Mouse (Mus musculus) intestine, postnatal 0 days (tissue): Measurements from ENCODE around the gene B3gntl1. TPM values are rescaled to one million over a fixed set of nuclear protein-coding genes. Genes with fewer than 3 reads are reported as not detected.

Experiments used
- ATAC-seq: fragments of 200-750 bp; cut with Nextera tagmentation; 2 replicates; pipeline ENCODE4 v1.8.0; 2017; ENCODE audit warnings: mild to moderate bottlenecking, moderate TSS enrichment, moderate library complexity
- H3K27ac ChIP-seq: fragments of 300-500 bp; sonication (generic); 2 replicates; pipeline ENCODE4 v1.5.1; 2014; ENCODE audit warnings: mild to moderate bottlenecking, low read depth, low read length, moderate library complexity
- H3K27me3 ChIP-seq: fragments of 300-500 bp; sonication (generic); replicated peaks from 2 replicates; pipeline ENCODE4 v1.6.1; 2014; ENCODE audit warnings: low read length, mixed read lengths; ENCODE audit not compliant: control insufficient read depth, insufficient read depth
- H3K36me3 ChIP-seq: fragments of 300-500 bp; sonication (generic); 2 replicates; pipeline ENCODE4 v1.6.1; 2014; ENCODE audit warnings: mild to moderate bottlenecking, moderate library complexity; ENCODE audit not compliant: control insufficient read depth, insufficient read depth
- H3K4me1 ChIP-seq: fragments of 300-500 bp; sonication (generic); replicated peaks from 2 replicates; pipeline ENCODE4 v1.6.1; 2014; ENCODE audit warnings: antibody characterized with exemption, low read length, mixed read lengths; ENCODE audit not compliant: control insufficient read depth, insufficient read depth
- H3K4me2 ChIP-seq: fragments of 300-500 bp; sonication (generic); replicated peaks from 2 replicates; pipeline ENCODE4 v1.6.1; 2014; ENCODE audit warnings: low read depth, mild to moderate bottlenecking, moderate library complexity
- H3K4me3 ChIP-seq: fragments of 300-500 bp; sonication (generic); 2 replicates; pipeline ENCODE4 v1.5.1; 2014; ENCODE audit warnings: low read depth, low read length
- H3K9ac ChIP-seq: fragments of 300-500 bp; sonication (generic); 2 replicates; pipeline ENCODE4 v1.6.1; 2014; ENCODE audit warnings: mild to moderate bottlenecking, low read depth, low read length
- H3K9me3 ChIP-seq: fragments of 300-500 bp; sonication (generic); 2 replicates; pipeline ENCODE4 v1.6.1; 2016; ENCODE audit warnings: mixed run types; ENCODE audit not compliant: control insufficient read depth
- CTCF ChIP-seq: sonication (generic); IDR thresholded peaks from 2 replicates; pipeline ENCODE4 v1.5.1; 2016; ENCODE audit warnings: low read depth, mild to moderate bottlenecking, control low read depth, antibody characterized with exemption, moderate library complexity
- WGBS: fragments of 180-500 bp; shearing (Covaris S2); extraction: QIAGEN DNeasy Blood & Tissue Kit; methylation state at CpG from one replicate; pipeline ENCODE4 v1.1.7; 2014; 5-methylcytosine and 5-hydroxymethylcytosine counted together
- polyA plus RNA-seq: library from polyadenylated mRNA; unstranded; fragments of >200 nt; fragmentation: Nextera tagmentation; extraction: Ambion mirVana; gene quantifications from 2 replicates; pipeline ENCODE4 v1.2.1, GENCODE M21; 2015

The B3gntl1 gene
- polyA plus RNA-seq, 1 experiment from 2014 or later, result 3.2 TPM

GRCm38 (mm10) chr11:121686674-121687073 is 13.7 kb upstream of the B3gntl1 start:
- ATAC-seq, result no peak
- no peaks in the 10 kb centered on the region; the same call in 1 of the 2 replicates for H3K4me1 ChIP-seq
- no peak overlapping the region for H3K27ac ChIP-seq
- H3K27me3 ChIP-seq, result no peaks in the 10 kb centered on the region
- no peak overlapping the region for H3K4me2 ChIP-seq
- H3K4me3 ChIP-seq, result no peak overlapping the region
- 71% methylated on average over 5 of the region's 5 CpGs for WGBS
- no peak overlapping the region for H3K9ac ChIP-seq
- H3K36me3 ChIP-seq, result no peaks in the 10 kb centered on the region
- no peak for TF ChIP-seq CTCF
- no peaks in the 10 kb centered on the region for H3K9me3 ChIP-seq

GRCm38 (mm10) chr11:121686091-121686490 is 13.1 kb upstream of the B3gntl1 start:
- H3K36me3 ChIP-seq, result no peaks in the 10 kb centered on the region
- H3K27me3 ChIP-seq, result no peaks in the 10 kb centered on the region
- H3K4me2 ChIP-seq, result no peak overlapping the region
- 78% methylated on average over 4 of the region's 4 CpGs for whole genome bisulfite sequencing
- TF ChIP-seq CTCF, result no peak
- H3K27ac ChIP-seq, result no peak overlapping the region
- H3K4me3 ChIP-seq, result no peak overlapping the region
- no peaks in the 10 kb centered on the region; the same call in 1 of the 2 replicates for H3K4me1 ChIP-seq
- H3K9ac ChIP-seq, result no peak overlapping the region
- no peak for ATAC-seq
- H3K9me3 ChIP-seq, result no peaks in the 10 kb centered on the region

GRCm38 (mm10) chr11:121685491-121686001 is 12.6 kb upstream of the B3gntl1 start:
- Histone ChIP-seq H3K4me1 (no peaks in the 10 kb centered on the region; the same call in 1 of the 2 replicates), H3K4me2 (no peak overlapping the region), H3K36me3 (no peaks in the 10 kb centered on the region), H3K9ac (no peak overlapping the region), H3K9me3 (no peaks in the 10 kb centered on the region), H3K4me3 (no peak overlapping the region), H3K27ac (no peak overlapping the region), H3K27me3 (no peaks in the 10 kb centered on the region)
- ATAC-seq, result no peak
- WGBS, result 60% methylated on average over 6 of the region's 6 CpGs
- no peak for TF ChIP-seq CTCF

- no peaks in the 10 kb centered on the region for H3K27me3 ChIP-seq
- ATAC-seq, result no peak
- H3K9ac ChIP-seq, result no peak overlapping the region
- H3K27ac ChIP-seq, result no peak overlapping the region
- H3K36me3 ChIP-seq, result no peaks in the 10 kb centered on the region
- no peak for TF ChIP-seq CTCF
- H3K4me2 ChIP-seq, result no peak overlapping the region
- H3K4me3 ChIP-seq, result no peak overlapping the region
- H3K4me1 ChIP-seq, result no peaks in the 10 kb centered on the region; the same call in 1 of the 2 replicates
- 83% methylated on average over 3 of the region's 3 CpGs for WGBS
- H3K9me3 ChIP-seq, result no peaks in the 10 kb centered on the region
Observed at GRCm38 (mm10) chr11:121683243-121683642, 10.3 kb upstream of the B3gntl1 start.

GRCm38 (mm10) chr11:121680750-121681149 is 7.8 kb upstream of the B3gntl1 start:
- Histone ChIP-seq H3K9ac (no peak overlapping the region), H3K27ac (peak overlapping the region; percentile 68; the same call in 1 of the 2 replicates), H3K27me3 (no peaks in the 10 kb centered on the region), H3K9me3 (no peaks in the 10 kb centered on the region), H3K36me3 (no peaks in the 10 kb centered on the region), H3K4me3 (no peak overlapping the region), H3K4me1 (no peaks in the 10 kb centered on the region; the same call in 1 of the 2 replicates), H3K4me2 (no peak overlapping the region)
- ATAC-seq, result peak; percentile 37
- TF ChIP-seq CTCF, result peak; percentile 73
- WGBS, result 48% methylated on average over 5 of the region's 5 CpGs

GRCm38 (mm10) chr11:121679581-121679980 is 6.6 kb upstream of the B3gntl1 start:
- Histone ChIP-seq H3K27ac (peak overlapping the region; percentile 68), H3K9ac (no peak overlapping the region)
- peak; percentile 90 for ATAC-seq

More at GRCm38 (mm10) chr11:121679581-121679980, 6.6 kb upstream of the B3gntl1 start:
- H3K4me2 ChIP-seq, result no peak overlapping the region
- H3K4me3 ChIP-seq, result no peak overlapping the region
- TF ChIP-seq CTCF, result no peak
- H3K36me3 ChIP-seq, result no peaks in the 10 kb centered on the region
- 38% methylated on average over 2 of the region's 2 CpGs for WGBS
- no peaks in the 10 kb centered on the region for H3K27me3 ChIP-seq
- no peaks in the 10 kb centered on the region for H3K9me3 ChIP-seq
- no peaks in the 10 kb centered on the region; the same call in 1 of the 2 replicates for H3K4me1 ChIP-seq
